Mouse (Mus musculus): Measurements from ENCODE around the gene Wipf2. TPM values are rescaled to one million over a fixed set of nuclear protein-coding genes. Genes with fewer than 3 reads are reported as not detected.

The Wipf2 gene
- total and polyA plus RNA-seq, 3 experiments, result 2.9 to 7.1 TPM; not detected in 1

DNA sequence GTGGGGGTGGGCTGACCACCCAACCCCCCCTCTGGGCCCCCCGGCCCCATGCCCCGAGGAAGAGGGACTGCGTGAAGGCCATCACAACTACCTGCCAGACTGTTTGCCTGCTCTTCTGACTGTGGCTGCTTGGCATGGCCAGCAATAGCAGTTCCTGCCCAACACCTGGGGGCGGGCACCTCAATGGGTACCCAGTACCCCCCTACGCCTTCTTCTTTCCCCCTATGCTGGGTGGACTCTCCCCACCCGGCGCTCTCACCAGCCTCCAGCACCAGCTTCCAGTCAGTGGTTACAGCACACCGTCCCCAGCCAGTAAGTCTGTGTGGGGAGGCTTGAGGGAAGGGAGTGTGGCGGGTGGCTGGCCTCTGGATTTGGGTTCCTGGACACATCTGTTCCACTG is 87.0 kb downstream of the Wipf2 start:
- H3K4me1 ChIP-seq (ENCODE audit: control insufficient read depth in 1 of 2, insufficient read depth in 2 of 2, low read length in 2 of 2), result peaks cover 28 to 53% of the 10 kb centered on the region in 2 experiments
- no peak overlapping the region for H3K27ac ChIP-seq (ENCODE audit: control insufficient read depth, low read depth, low read length)
- TF ChIP-seq TCF12 (IDR thresholded peaks at IDR 0.05; ENCODE audit: low read depth, low read length) (no peak), CHD2 (IDR thresholded peaks at IDR 0.05; ENCODE audit: low read length) (no peak), JUND (IDR thresholded peaks at IDR 0.05; ENCODE audit: low read depth, low read length) (no peak), EP300 (IDR thresholded peaks at IDR 0.05; ENCODE audit: low read depth in 1 of 2, low read length in 2 of 2) (no peak), ZNF384 (IDR thresholded peaks at IDR 0.05; ENCODE audit: low read depth, low read length) (no peak), RAD21 (IDR thresholded peaks at IDR 0.05; ENCODE audit: low read depth, low read length) (no peak), HCFC1 (IDR thresholded peaks at IDR 0.05; ENCODE audit: low read depth, low read length) (no peak), ELF1 (IDR thresholded peaks at IDR 0.05; ENCODE audit: low read depth, low read length) (no peak), USF1 (IDR thresholded peaks at IDR 0.05; ENCODE audit: low read depth, low read length) (no peak), ZC3H11A (IDR thresholded peaks at IDR 0.05; ENCODE audit: low read depth, low read length) (no peak), E2F4 (IDR thresholded peaks at IDR 0.05; ENCODE audit: borderline replicate concordance, low read depth, low read length) (no peak), ETS1 (IDR thresholded peaks at IDR 0.05; ENCODE audit: low read depth, low read length) (no peak), MAFK (IDR thresholded peaks at IDR 0.05; ENCODE audit: borderline replicate concordance, low read depth, low read length) (no peak), TAL1 (IDR thresholded peaks at IDR 0.05; ENCODE audit: low read length) (no peak), NRF1 (IDR thresholded peaks at IDR 0.05; ENCODE audit: insufficient read depth, low read depth, low read length, poor library complexity, severe bottlenecking) (no peak)
- H3K9me3 ChIP-seq (replicated peaks; ENCODE audit: insufficient read depth, low read length), result no peaks in the 10 kb centered on the region
- no peak overlapping the region for H3K4me3 ChIP-seq (ENCODE audit: control insufficient read depth in 1 of 2, insufficient read depth in 1 of 2, low read depth in 2 of 2, low read length in 2 of 2)
- H3K9ac ChIP-seq (ENCODE audit: control insufficient read depth, low read depth, low read length, poor library complexity, severe bottlenecking), result no peak overlapping the region
- no peak for DNase-seq (ENCODE audit: low read depth, low spot score)
- H3K27me3 ChIP-seq (ENCODE audit: control insufficient read depth in 1 of 2, insufficient read depth in 2 of 2, low read length in 2 of 2), result no peaks in the 10 kb centered on the region
- peaks cover 0 to 48% of the 10 kb centered on the region in 2 experiments; a peak in 2 of 4 replicates for H3K36me3 ChIP-seq (ENCODE audit: control insufficient read depth in 1 of 2, insufficient read depth in 2 of 2, low read length in 2 of 2)
- 0 out of 2 replicates have a peak, but pooled peaks cover 2% of the 10 kb centered on the region for H3K79me2 ChIP-seq (ENCODE audit: control insufficient read depth, insufficient read depth, low read length, poor library complexity)

DNA sequence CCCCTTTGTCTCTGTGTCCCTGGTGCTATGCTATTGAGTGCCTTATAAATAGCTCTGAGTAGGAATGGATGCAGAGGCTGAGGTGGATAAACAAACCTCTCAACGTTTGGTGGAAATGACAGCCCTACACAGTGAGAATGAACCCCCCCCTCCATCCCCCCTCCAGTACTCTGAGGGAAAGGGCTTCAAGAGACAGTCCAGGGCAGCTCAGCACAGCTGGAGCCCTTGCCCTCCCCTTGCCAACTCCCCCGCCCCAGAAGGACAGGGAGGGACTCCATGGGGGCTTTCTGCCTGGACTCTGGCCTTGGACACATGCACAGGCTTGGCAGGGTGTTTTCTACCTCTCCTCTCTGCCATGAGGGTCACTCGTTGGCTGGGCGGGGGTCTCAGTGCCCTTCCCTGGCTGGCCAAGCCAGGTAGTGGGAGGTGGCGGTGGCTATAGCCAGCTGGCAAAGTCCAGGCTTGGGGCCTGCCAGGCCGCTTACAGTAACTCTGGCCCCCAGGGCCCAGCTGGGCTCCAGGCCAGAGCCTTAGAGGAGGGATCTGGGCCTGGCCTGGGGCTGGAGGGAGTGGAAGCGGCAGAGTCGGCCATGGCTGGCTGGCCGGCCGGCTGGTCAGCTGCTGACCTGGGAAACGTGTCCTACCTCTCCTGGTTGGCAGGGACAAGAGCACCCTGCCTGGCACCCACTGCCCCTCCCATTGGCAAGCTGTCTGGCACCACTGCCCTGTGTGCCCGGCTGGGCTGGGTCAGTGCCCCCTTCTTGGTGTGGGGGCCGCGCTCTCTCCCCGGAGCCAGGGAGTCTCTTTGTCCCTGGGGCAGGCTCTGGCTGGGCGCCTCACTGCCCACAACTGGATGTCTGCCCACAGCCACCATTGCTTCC is 87.8 kb downstream of the Wipf2 start:
- Histone ChIP-seq H3K36me3 (ENCODE audit: control insufficient read depth in 1 of 2, insufficient read depth in 2 of 2, low read length in 2 of 2) (peaks cover 0 to 48% of the 10 kb centered on the region in 2 experiments; a peak in 2 of 4 replicates), H3K9ac (ENCODE audit: control insufficient read depth, low read depth, low read length, poor library complexity, severe bottlenecking) (no peak overlapping the region), H3K79me2 (ENCODE audit: control insufficient read depth, insufficient read depth, low read length, poor library complexity) (0 out of 2 replicates have a peak, but pooled peaks cover 2% of the 10 kb centered on the region), H3K27me3 (ENCODE audit: control insufficient read depth in 1 of 2, insufficient read depth in 2 of 2, low read length in 2 of 2) (no peaks in the 10 kb centered on the region), H3K4me1 (ENCODE audit: control insufficient read depth in 1 of 2, insufficient read depth in 2 of 2, low read length in 2 of 2) (peaks cover 28 to 53% of the 10 kb centered on the region in 2 experiments), H3K9me3 (replicated peaks; ENCODE audit: insufficient read depth, low read length) (no peaks in the 10 kb centered on the region), H3K4me3 (ENCODE audit: control insufficient read depth in 1 of 2, insufficient read depth in 1 of 2, low read depth in 2 of 2, low read length in 2 of 2) (no peak overlapping the region), H3K27ac (ENCODE audit: control insufficient read depth, low read depth, low read length) (no peak overlapping the region)
- no peak for TF ChIP-seq HCFC1 (IDR thresholded peaks at IDR 0.05; ENCODE audit: low read depth, low read length)
- no peak for TF ChIP-seq MYC (IDR thresholded peaks at IDR 0.05; ENCODE audit: low read depth, low read length)
- no peak for TF ChIP-seq MAFK (IDR thresholded peaks at IDR 0.05; ENCODE audit: borderline replicate concordance, low read depth, low read length)
- TF ChIP-seq POLR2A (IDR thresholded peaks at IDR 0.05; ENCODE audit: control insufficient read depth in 1 of 2, insufficient read depth in 1 of 2, low read depth in 1 of 2, low read length in 2 of 2, poor library complexity in 1 of 2), result no peak
- no peak for DNase-seq (ENCODE audit: low read depth, low spot score)

Measured in MEL (cell line).